In the genomic region with DNA sequence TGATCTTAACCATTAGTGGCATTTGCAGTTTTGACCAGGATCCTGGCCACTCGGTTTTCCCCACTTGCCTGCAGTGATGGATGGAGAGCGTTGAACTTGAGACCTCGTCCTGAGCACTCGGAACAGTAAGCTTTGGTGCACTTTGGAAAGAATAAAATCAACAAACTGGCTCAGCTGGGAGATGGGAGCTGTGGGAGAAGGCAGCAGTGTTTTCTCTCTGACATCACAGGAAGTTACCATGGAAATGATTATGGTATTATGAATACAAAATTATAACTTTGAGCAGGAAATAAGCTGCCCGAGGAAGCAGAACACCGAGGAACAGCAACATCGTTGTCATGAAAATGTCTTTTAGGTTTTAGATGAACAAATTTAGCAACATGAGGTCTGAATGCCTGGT, we compare ENCODE assay signal across 11 mouse cellular contexts.
DNase-seq lines count a peak whose midpoint lies in the region; ATAC-seq and TF ChIP-seq lines count a peak whose summit lies in the region.
"Had no signal": no experiment of that assay in that cellular context is flagged by ENCODE, and none has a peak within 500 bp of the region (broad histone marks: within the 10 kb centered on the region; RNA-seq: fewer than 3 reads in every experiment).

No protein-coding gene starts in this region.

- no peaks in the 10 kb centered on the region for H3K27me3 ChIP-seq in heart, postnatal 0 days (ENCODE audit: control insufficient read depth, insufficient read depth, low read length)
- H3K27me3 ChIP-seq in midbrain, embryonic 10.5 days (ENCODE audit: low read depth, poor library complexity, severe bottlenecking): no peaks in the 10 kb centered on the region
- H3K27me3 ChIP-seq in midbrain, embryonic 15.5 days (replicated peaks): no peaks in the 10 kb centered on the region
- H3K27me3 ChIP-seq in embryonic facial prominence, embryonic 15.5 days: no peaks in the 10 kb centered on the region
- no peaks in the 10 kb centered on the region for H3K27me3 ChIP-seq in midbrain, postnatal 0 days (ENCODE audit: insufficient read depth, low read length)
- H3K27me3 ChIP-seq: megakaryocyte, embryonic 14.5 days had no signal

- peak overlapping the region; percentile 3; the same call in 1 of the 2 replicates for H3K27ac ChIP-seq in heart, postnatal 0 days (ENCODE audit: low read depth)
- peak overlapping the region; percentile 38 for H3K27ac ChIP-seq in midbrain, embryonic 10.5 days (replicated peaks)
- H3K27ac ChIP-seq in midbrain, embryonic 15.5 days: no peak overlapping the region
- H3K27ac ChIP-seq in embryonic facial prominence, embryonic 15.5 days (replicated peaks): peak overlapping the region; percentile 83
- H3K27ac ChIP-seq in midbrain, postnatal 0 days (ENCODE audit: low read depth, low read length): 0 out of 2 replicates have a peak overlapping the region, but pooled peaks have one; percentile 51

- H3K36me3 ChIP-seq in heart, postnatal 0 days (replicated peaks; ENCODE audit: control insufficient read depth, insufficient read depth, low read length): no peaks in the 10 kb centered on the region
- H3K36me3 ChIP-seq in midbrain, embryonic 10.5 days: peaks cover 12% of the 10 kb centered on the region
- H3K36me3 ChIP-seq in midbrain, embryonic 15.5 days (replicated peaks): no peaks in the 10 kb centered on the region
- no peaks in the 10 kb centered on the region for H3K36me3 ChIP-seq in embryonic facial prominence, embryonic 15.5 days
- H3K36me3 ChIP-seq in midbrain, postnatal 0 days (ENCODE audit: insufficient read depth, low read length): no peaks in the 10 kb centered on the region

- H3K9me3 ChIP-seq in heart, postnatal 0 days (replicated peaks; ENCODE audit: control insufficient read depth, low read length): no peaks in the 10 kb centered on the region
- no peaks in the 10 kb centered on the region for H3K9me3 ChIP-seq in midbrain, embryonic 10.5 days (replicated peaks)
- H3K9me3 ChIP-seq in midbrain, embryonic 15.5 days: no peaks in the 10 kb centered on the region
- H3K9me3 ChIP-seq in embryonic facial prominence, embryonic 15.5 days (replicated peaks): no peaks in the 10 kb centered on the region
- H3K9me3 ChIP-seq in midbrain, postnatal 0 days (ENCODE audit: low read length): no peaks in the 10 kb centered on the region

- no peak for TF ChIP-seq CTCF in heart, postnatal 0 days (IDR thresholded peaks at IDR 0.05; ENCODE audit: low read depth)
- no peak for TF ChIP-seq CTCF in midbrain, postnatal 0 days (IDR thresholded peaks at IDR 0.05)

- no peak overlapping the region for H3K9ac ChIP-seq in heart, postnatal 0 days (replicated peaks; ENCODE audit: low read depth, low read length)
- no peak overlapping the region for H3K9ac ChIP-seq in midbrain, embryonic 15.5 days
- no peak overlapping the region for H3K9ac ChIP-seq in embryonic facial prominence, embryonic 15.5 days
- no peak overlapping the region for H3K9ac ChIP-seq in midbrain, postnatal 0 days (replicated peaks; ENCODE audit: low read length, poor library complexity, severe bottlenecking)

- peak overlapping the region; percentile 29; the same call in 1 of the 2 replicates for H3K4me2 ChIP-seq in heart, postnatal 0 days (ENCODE audit: low read depth, low read length)
- no peak overlapping the region for H3K4me2 ChIP-seq in midbrain, embryonic 15.5 days
- H3K4me2 ChIP-seq in embryonic facial prominence, embryonic 15.5 days (replicated peaks): peak overlapping the region; percentile 11
- no peak overlapping the region for H3K4me2 ChIP-seq in midbrain, postnatal 0 days (ENCODE audit: low read depth, low read length, poor library complexity, severe bottlenecking)

- WGBS in heart, postnatal 0 days: 44% methylated on average over 7 of the region's 7 CpGs
- 74% methylated on average over 7 of the region's 7 CpGs for WGBS in midbrain, embryonic 10.5 days
- WGBS in midbrain, embryonic 15.5 days: 67% methylated on average over 7 of the region's 7 CpGs
- WGBS in embryonic facial prominence, embryonic 15.5 days: 21% methylated on average over 7 of the region's 7 CpGs
- WGBS in midbrain, postnatal 0 days: 55% methylated on average over 7 of the region's 7 CpGs

- H3K4me1 ChIP-seq in heart, postnatal 0 days (ENCODE audit: control insufficient read depth, insufficient read depth): peaks cover 13% of the 10 kb centered on the region
- H3K4me1 ChIP-seq in midbrain, embryonic 10.5 days: peaks cover 60% of the 10 kb centered on the region
- peaks cover 11% of the 10 kb centered on the region for H3K4me1 ChIP-seq in midbrain, embryonic 15.5 days
- peaks cover 58% of the 10 kb centered on the region for H3K4me1 ChIP-seq in embryonic facial prominence, embryonic 15.5 days
- H3K4me1 ChIP-seq in midbrain, postnatal 0 days (ENCODE audit: insufficient read depth, low read length): peaks cover 3% of the 10 kb centered on the region; the same call in 1 of the 2 replicates

- H3K4me3 ChIP-seq in heart, postnatal 0 days (ENCODE audit: low read depth, low read length): no peak overlapping the region
- no peak overlapping the region for H3K4me3 ChIP-seq in midbrain, embryonic 10.5 days
- no peak overlapping the region for H3K4me3 ChIP-seq in midbrain, embryonic 15.5 days
- no peak overlapping the region for H3K4me3 ChIP-seq in embryonic facial prominence, embryonic 15.5 days (replicated peaks)
- H3K4me3 ChIP-seq in midbrain, postnatal 0 days (ENCODE audit: low read depth, low read length): no peak overlapping the region
- H3K4me3 ChIP-seq: megakaryocyte, embryonic 14.5 days had no signal

- peak; percentile 22 for DNase-seq in heart, postnatal 0 days (ENCODE audit: low spot score)
- DNase-seq in heart, postnatal 14 days: no peak
- no peak for DNase-seq in midbrain, embryonic 10.5 days (ENCODE audit: low spot score)
- no peak for DNase-seq in midbrain, postnatal 0 days (ENCODE audit: low spot score)
- DNase-seq in layer of hippocampus, postnatal 14 days (ENCODE audit: low spot score in 2 of 2): no peak
- DNase-seq: adrenal gland, adult 8-10 months; cerebellum, postnatal 36 days; gastrocnemius, postnatal 14 days had no signal

- ATAC-seq in heart, postnatal 0 days (ENCODE audit: insufficient read depth, low read depth): no peak; the same call in 1 of the 2 replicates
- no peak for ATAC-seq in midbrain, embryonic 15.5 days (replicated peaks)
- ATAC-seq in embryonic facial prominence, embryonic 15.5 days (ENCODE audit: insufficient number of reproducible peaks, low FRiP score, low TSS enrichment, low read depth): no peak
- ATAC-seq in midbrain, postnatal 0 days (ENCODE audit: low FRiP score): no peak

- intact Hi-C loops in heart, postnatal 14 days (cut with DNase I): no loop called here

- TF ChIP-seq EP300 in heart, postnatal 0 days (IDR thresholded peaks at IDR 0.05; ENCODE audit: low read depth): no peak

Comparison
In these comparisons a context has a peak if more than half of its experiments do, and no peak if none do; other contexts are left out.
1. H3K4me2 ChIP-seq: peak in heart, postnatal 0 days (single experiment) and embryonic facial prominence, embryonic 15.5 days (single experiment); none in midbrain, embryonic 15.5 days (single experiment) and midbrain, postnatal 0 days (single experiment).